Mouse (Mus musculus): ENCODE data around the gene Ndufab1.

The Ndufab1 gene

GRCm38 (mm10) chr7:122101747-122102244 lies at the start of gene Ndufab1:
Gene Ndufab1, minus strand, starts transcription at chr7:122101886.
- DNase-seq = peak; percentile 84

- no peak for DNase-seq
Observed at GRCm38 (mm10) chr7:122140991-122141390, 39.3 kb upstream of the Ndufab1 start.

- no peak for DNase-seq
Observed at GRCm38 (mm10) chr7:122138190-122138589, 36.5 kb upstream of the Ndufab1 start.

GRCm38 (mm10) chr7:122137071-122137470 lies 35.4 kb upstream of the Ndufab1 start:
- no peak for DNase-seq

GRCm38 (mm10) chr7:122135070-122135469 lies 33.4 kb upstream of the Ndufab1 start:
- DNase-seq = no peak

- no peak for DNase-seq
Observed at GRCm38 (mm10) chr7:122133338-122133625, 31.6 kb upstream of the Ndufab1 start.

- DNase-seq = peak; percentile 97
Observed at GRCm38 (mm10) chr7:122132497-122133337, 31.0 kb upstream of the Ndufab1 start, which contains the start of the genes Palb2 and Dctn5. Gene Palb2, minus strand, starts transcription at chr7:122132985. Gene Dctn5, plus strand, starts transcription at chr7:122133041.

- no peak for DNase-seq
Observed at GRCm38 (mm10) chr7:122131834-122132233, 30.1 kb upstream of the Ndufab1 start.

- no peak for DNase-seq
Observed at GRCm38 (mm10) chr7:122126946-122127345, 25.3 kb upstream of the Ndufab1 start.

- DNase-seq = no peak
Observed at GRCm38 (mm10) chr7:122125636-122126035, 23.9 kb upstream of the Ndufab1 start.

- no peak for DNase-seq
Observed at GRCm38 (mm10) chr7:122123518-122123917, 21.8 kb upstream of the Ndufab1 start.

- DNase-seq = no peak
Observed at GRCm38 (mm10) chr7:122108206-122108605, 6.5 kb upstream of the Ndufab1 start.

GRCm38 (mm10) chr7:122101014-122101746 lies 506 bp downstream of the Ndufab1 start:
- DNase-seq = peak; percentile 54

- no peak for DNase-seq
Observed at GRCm38 (mm10) chr7:122099222-122099621, 2.5 kb downstream of the Ndufab1 start.

GRCm38 (mm10) chr7:122098009-122098408 lies 3.7 kb downstream of the Ndufab1 start:
- DNase-seq = no peak

- DNase-seq = no peak
Observed at GRCm38 (mm10) chr7:122094564-122095330, 6.9 kb downstream of the Ndufab1 start.

- no peak for DNase-seq
Observed at GRCm38 (mm10) chr7:122087195-122087982, 14.3 kb downstream of the Ndufab1 start.

GRCm38 (mm10) chr7:122081071-122081470 lies 20.6 kb downstream of the Ndufab1 start:
- no peak for DNase-seq

GRCm38 (mm10) chr7:122079798-122080554 lies 21.7 kb downstream of the Ndufab1 start:
- no peak for DNase-seq

- no peak for DNase-seq
Observed at GRCm38 (mm10) chr7:122074374-122074773, 27.3 kb downstream of the Ndufab1 start.
